Mouse (Mus musculus): ENCODE measurements around the gene Rtn3. TPM values are rescaled to one million over a fixed set of nuclear protein-coding genes. Genes with fewer than 3 reads are reported as not detected.
"Not testable (repeated sequence)": the region's sequence is repeated elsewhere in the genome, so short reads cannot be mapped to it uniquely, and the experiment has no call there.

The Rtn3 gene
- polyA plus RNA-seq, 1 experiment from 2014 or later, result 131 TPM

GRCm38 (mm10) chr19:7415916-7416833 is 66.9 kb downstream of the Rtn3 start:
- Histone ChIP-seq H3K27me3 (ENCODE audit: control insufficient read depth, insufficient read depth, low read length) (no peaks in the 10 kb centered on the region), H3K9me3 (ENCODE audit: control insufficient read depth, low read length) (no peaks in the 10 kb centered on the region), H3K4me2 (replicated peaks; ENCODE audit: low read depth, low read length) (peak overlapping the region; percentile 79), H3K4me1 (ENCODE audit: control insufficient read depth, insufficient read depth, low read length) (peaks cover 33% of the 10 kb centered on the region), H3K4me3 (ENCODE audit: low read length) (peak overlapping the region; percentile 64), H3K9ac (ENCODE audit: low read depth, low read length) (peak overlapping the region; percentile 99), H3K27ac (ENCODE audit: low read depth, low read length) (peak overlapping the region; percentile 94), H3K36me3 (ENCODE audit: control insufficient read depth, insufficient read depth, low read length) (peaks cover 15% of the 10 kb centered on the region)
- 10% methylated on average over 22 of the region's 22 CpGs for WGBS
- ATAC-seq (ENCODE audit: low FRiP score, low TSS enrichment), result no peak

- no peak for ATAC-seq (ENCODE audit: low FRiP score, low TSS enrichment)
- H3K9me3 ChIP-seq (ENCODE audit: control insufficient read depth, low read length), result 0 out of 2 replicates have a peak, but pooled peaks cover 3% of the 10 kb centered on the region
These were observed 70.7 kb downstream of the Rtn3 start for GRCm38 (mm10) chr19:7412361-7412760.

GRCm38 (mm10) chr19:7404623-7405229 is 78.4 kb downstream of the Rtn3 start:
- H3K9me3 ChIP-seq (ENCODE audit: control insufficient read depth, low read length), result 0 out of 2 replicates have a peak, but pooled peaks cover 3% of the 10 kb centered on the region
- H3K27me3 ChIP-seq (ENCODE audit: control insufficient read depth, insufficient read depth, low read length), result no peaks in the 10 kb centered on the region
- H3K4me3 ChIP-seq (ENCODE audit: low read length), result no peak overlapping the region
- no peak overlapping the region for H3K9ac ChIP-seq (ENCODE audit: low read depth, low read length)
- H3K4me2 ChIP-seq (replicated peaks; ENCODE audit: low read depth, low read length), result no peak overlapping the region
- H3K36me3 ChIP-seq (ENCODE audit: control insufficient read depth, insufficient read depth, low read length), result no peaks in the 10 kb centered on the region
- ATAC-seq (ENCODE audit: low FRiP score, low TSS enrichment), result no peak
- no peak overlapping the region for H3K27ac ChIP-seq (ENCODE audit: low read depth, low read length)
- H3K4me1 ChIP-seq (ENCODE audit: control insufficient read depth, insufficient read depth, low read length), result no peaks in the 10 kb centered on the region
- 69% methylated on average over 9 of the region's 9 CpGs for WGBS

More at GRCm38 (mm10) chr19:7412361-7412760, 70.7 kb downstream of the Rtn3 start:
- H3K36me3 ChIP-seq (ENCODE audit: control insufficient read depth, insufficient read depth, low read length), result no peaks in the 10 kb centered on the region
- H3K4me3 ChIP-seq (ENCODE audit: low read length), result no peak overlapping the region
- H3K4me1 ChIP-seq (ENCODE audit: control insufficient read depth, insufficient read depth, low read length), result peaks cover 8% of the 10 kb centered on the region
- H3K27ac ChIP-seq (ENCODE audit: low read depth, low read length), result no peak overlapping the region
- 55% methylated on average over 2 of the region's 2 CpGs for WGBS
- H3K9ac ChIP-seq (ENCODE audit: low read depth, low read length), result no peak overlapping the region
- H3K27me3 ChIP-seq (ENCODE audit: control insufficient read depth, insufficient read depth, low read length), result no peaks in the 10 kb centered on the region
- no peak overlapping the region for H3K4me2 ChIP-seq (replicated peaks; ENCODE audit: low read depth, low read length)

- Histone ChIP-seq H3K9me3 (ENCODE audit: control insufficient read depth, low read length) (no peaks in the 10 kb centered on the region), H3K27me3 (ENCODE audit: control insufficient read depth, insufficient read depth, low read length) (no peaks in the 10 kb centered on the region), H3K4me2 (replicated peaks; ENCODE audit: low read depth, low read length) (no peak overlapping the region), H3K36me3 (ENCODE audit: control insufficient read depth, insufficient read depth, low read length) (no peaks in the 10 kb centered on the region), H3K4me1 (ENCODE audit: control insufficient read depth, insufficient read depth, low read length) (0 out of 2 replicates have a peak, but pooled peaks cover 2% of the 10 kb centered on the region), H3K9ac (ENCODE audit: low read depth, low read length) (no peak overlapping the region), H3K4me3 (ENCODE audit: low read length) (no peak overlapping the region), H3K27ac (ENCODE audit: low read depth, low read length) (no peak overlapping the region)
- ATAC-seq (ENCODE audit: low FRiP score, low TSS enrichment), result no peak
- WGBS, result 80% methylated on average over 11 of the region's 11 CpGs
These were observed 82.4 kb downstream of the Rtn3 start for GRCm38 (mm10) chr19:7400635-7401034.

GRCm38 (mm10) chr19:7398898-7399297 is 84.2 kb downstream of the Rtn3 start:
- H3K9ac ChIP-seq (ENCODE audit: low read depth, low read length); H3K4me1 ChIP-seq (ENCODE audit: control insufficient read depth, insufficient read depth, low read length); H3K27ac ChIP-seq (ENCODE audit: low read depth, low read length); H3K36me3 ChIP-seq (ENCODE audit: control insufficient read depth, insufficient read depth, low read length); ATAC-seq (ENCODE audit: low FRiP score, low TSS enrichment); H3K4me3 ChIP-seq (ENCODE audit: low read length); H3K4me2 ChIP-seq (replicated peaks; ENCODE audit: low read depth, low read length); H3K9me3 ChIP-seq (ENCODE audit: control insufficient read depth, low read length); H3K27me3 ChIP-seq (ENCODE audit: control insufficient read depth, insufficient read depth, low read length): not testable (repeated sequence)
- 35% methylated on average over 24 of the region's 24 CpGs for WGBS

- WGBS, result 40% methylated on average over 8 of the region's 10 CpGs
- not testable (repeated sequence) for H3K4me1 ChIP-seq (ENCODE audit: control insufficient read depth, insufficient read depth, low read length); H3K4me2 ChIP-seq (replicated peaks; ENCODE audit: low read depth, low read length); H3K36me3 ChIP-seq (ENCODE audit: control insufficient read depth, insufficient read depth, low read length); H3K27ac ChIP-seq (ENCODE audit: low read depth, low read length); H3K4me3 ChIP-seq (ENCODE audit: low read length); H3K9ac ChIP-seq (ENCODE audit: low read depth, low read length); H3K27me3 ChIP-seq (ENCODE audit: control insufficient read depth, insufficient read depth, low read length); ATAC-seq (ENCODE audit: low FRiP score, low TSS enrichment); H3K9me3 ChIP-seq (ENCODE audit: control insufficient read depth, low read length)
These were observed 85.9 kb downstream of the Rtn3 start for GRCm38 (mm10) chr19:7396867-7397826.

GRCm38 (mm10) chr19:7388488-7388887 is 94.6 kb downstream of the Rtn3 start:
- H3K9ac ChIP-seq (ENCODE audit: low read depth, low read length), result no peak overlapping the region
- peaks cover 13% of the 10 kb centered on the region for H3K9me3 ChIP-seq (ENCODE audit: control insufficient read depth, low read length)
- H3K27me3 ChIP-seq (ENCODE audit: control insufficient read depth, insufficient read depth, low read length), result no peaks in the 10 kb centered on the region
- H3K36me3 ChIP-seq (ENCODE audit: control insufficient read depth, insufficient read depth, low read length), result no peaks in the 10 kb centered on the region
- peaks cover 6% of the 10 kb centered on the region; the same call in 1 of the 2 replicates for H3K4me1 ChIP-seq (ENCODE audit: control insufficient read depth, insufficient read depth, low read length)
- no peak overlapping the region for H3K4me2 ChIP-seq (replicated peaks; ENCODE audit: low read depth, low read length)
- 80% methylated on average over 6 of the region's 6 CpGs for WGBS
- H3K4me3 ChIP-seq (ENCODE audit: low read length), result no peak overlapping the region
- H3K27ac ChIP-seq (ENCODE audit: low read depth, low read length), result no peak overlapping the region
- no peak for ATAC-seq (ENCODE audit: low FRiP score, low TSS enrichment)

- Histone ChIP-seq H3K4me2 (replicated peaks; ENCODE audit: low read depth, low read length) (no peak overlapping the region), H3K27ac (ENCODE audit: low read depth, low read length) (no peak overlapping the region), H3K36me3 (ENCODE audit: control insufficient read depth, insufficient read depth, low read length) (no peaks in the 10 kb centered on the region), H3K27me3 (ENCODE audit: control insufficient read depth, insufficient read depth, low read length) (no peaks in the 10 kb centered on the region), H3K9me3 (ENCODE audit: control insufficient read depth, low read length) (peaks cover 12% of the 10 kb centered on the region), H3K4me1 (ENCODE audit: control insufficient read depth, insufficient read depth, low read length) (peaks cover 13% of the 10 kb centered on the region), H3K9ac (ENCODE audit: low read depth, low read length) (no peak overlapping the region), H3K4me3 (ENCODE audit: low read length) (no peak overlapping the region)
- no peak for ATAC-seq (ENCODE audit: low FRiP score, low TSS enrichment)
- 67% methylated on average over 2 of the region's 2 CpGs for WGBS
These were observed 97.0 kb downstream of the Rtn3 start for GRCm38 (mm10) chr19:7386042-7386441.

Measured in kidney, embryonic 14.5 days (tissue).